Mouse (Mus musculus): ENCODE data around the gene Atg13.

GRCm38 (mm10) chr2:91670038-91670437 lies 40.3 kb downstream of the Atg13 start:
- no peak for TF ChIP-seq HCFC1 (IDR thresholded peaks at IDR 0.05; ENCODE audit: borderline replicate concordance, insufficient read depth, low read length)
- TF ChIP-seq ZNF384 (IDR thresholded peaks at IDR 0.05; ENCODE audit: low read depth, low read length), result no peak
- TF ChIP-seq ZC3H11A (IDR thresholded peaks at IDR 0.05; ENCODE audit: borderline replicate concordance, low read depth, low read length), result no peak
- TF ChIP-seq CHD2 (IDR thresholded peaks at IDR 0.05; ENCODE audit: low read depth, low read length), result no peak
